Mouse (Mus musculus) hindbrain, embryonic 10.5 days (tissue): ENCODE results near the gene Trim5. TPM values are rescaled to one million over a fixed set of nuclear protein-coding genes. Genes with fewer than 3 reads are reported as not detected.
"Not testable (repeated sequence)": the region's sequence is repeated elsewhere in the genome, so short reads cannot be mapped to it uniquely, and the experiment has no call there.

Source experiments
- DNase-seq: peaks from one replicate; pipeline ENCODE4 v3.0.0-alpha.2; 2017; ENCODE audit warnings: low spot score
- H3K27ac ChIP-seq: fragments of 300-500 bp; sonication (generic); 2 replicates; pipeline ENCODE4 v1.5.1; 2016; ENCODE audit warnings: mild to moderate bottlenecking, moderate library complexity
- H3K27me3 ChIP-seq: fragments of 300-500 bp; sonication (generic); 2 replicates; pipeline ENCODE4 v1.6.1; 2016; ENCODE audit warnings: mild to moderate bottlenecking; ENCODE audit not compliant: poor library complexity, insufficient read depth, severe bottlenecking
- H3K36me3 ChIP-seq: fragments of 300-500 bp; sonication (generic); 2 replicates; pipeline ENCODE4 v1.6.1; 2016; ENCODE audit warnings: mild to moderate bottlenecking, moderate library complexity
- H3K4me1 ChIP-seq: fragments of 300-500 bp; sonication (generic); replicated peaks from 2 replicates; pipeline ENCODE4 v1.6.1; 2016; ENCODE audit warnings: mild to moderate bottlenecking
- H3K4me3 ChIP-seq: fragments of 300-500 bp; sonication (generic); 2 replicates; pipeline ENCODE4 v1.5.1; 2016; ENCODE audit warnings: mild to moderate bottlenecking, moderate library complexity
- H3K9me3 ChIP-seq: fragments of 300-500 bp; sonication (generic); 2 replicates; pipeline ENCODE4 v1.6.1; 2016; ENCODE audit warnings: mild to moderate bottlenecking, moderate library complexity
- WGBS: fragments of 180-500 bp; shearing (Covaris S2); methylation state at CpG from one replicate; pipeline ENCODE4 v1.1.7; 2016; 5-methylcytosine and 5-hydroxymethylcytosine counted together
- polyA plus RNA-seq: library from polyadenylated mRNA; unstranded; fragments of >200 nt; fragmentation: Nextera tagmentation; extraction: Ambion mirVana; gene quantifications from 2 replicates; pipeline ENCODE4 v1.2.1, GENCODE M21; 2016

Trim5 gene
- polyA plus RNA-seq = 0.13 TPM in 1 of 2 replicates, not detected in the other

DNA sequence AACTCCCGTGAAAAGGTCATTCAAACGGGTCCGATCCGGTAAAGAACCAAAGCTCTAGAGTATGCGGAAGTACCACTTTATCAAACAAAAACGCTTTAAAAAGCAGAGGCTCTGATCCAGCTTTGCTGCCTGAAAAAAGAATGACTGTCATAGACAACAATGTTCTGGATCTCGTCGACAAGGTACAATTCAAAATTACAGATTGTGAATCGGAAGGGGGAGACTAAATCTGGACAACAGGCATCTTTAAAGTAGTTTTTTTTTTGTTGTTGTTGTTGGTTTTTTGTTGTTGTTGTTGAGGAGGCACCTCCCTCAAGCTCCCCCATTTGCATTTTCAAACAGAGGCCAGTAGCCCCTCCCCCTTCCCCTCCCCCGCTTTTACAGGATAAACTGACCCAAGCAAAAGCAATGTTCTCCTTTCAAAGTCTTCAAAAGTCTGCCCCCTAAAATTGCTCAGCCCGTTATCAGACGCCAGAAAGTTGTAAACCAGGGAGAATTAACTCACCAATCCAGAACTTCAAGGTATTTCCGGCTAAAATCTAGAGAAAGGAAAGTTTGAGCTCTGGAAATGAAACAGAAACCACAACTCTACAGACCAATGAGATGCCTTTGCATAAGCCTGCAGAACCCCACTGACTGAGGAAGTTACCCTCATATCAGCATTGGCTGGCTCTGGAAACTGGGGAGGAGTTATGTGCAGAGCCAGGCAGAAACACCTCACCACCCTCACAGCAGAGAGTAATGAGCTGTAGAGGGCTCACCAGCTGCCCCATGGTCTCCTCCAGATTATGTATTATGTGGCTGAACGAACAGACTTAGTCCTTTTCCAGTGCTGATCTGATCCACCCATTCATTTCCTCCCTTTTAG lies at the start of gene Trim5:
Trim5 (minus strand) TSS at position 519 of the 868 bp plus-strand sequence.
- H3K9me3 ChIP-seq, H3K4me3 ChIP-seq, H3K27me3 ChIP-seq, H3K4me1 ChIP-seq, H3K36me3 ChIP-seq, DNase-seq, H3K27ac ChIP-seq: not testable (repeated sequence)
- 39% methylated on average over 14 of the region's 14 CpGs for WGBS

DNA sequence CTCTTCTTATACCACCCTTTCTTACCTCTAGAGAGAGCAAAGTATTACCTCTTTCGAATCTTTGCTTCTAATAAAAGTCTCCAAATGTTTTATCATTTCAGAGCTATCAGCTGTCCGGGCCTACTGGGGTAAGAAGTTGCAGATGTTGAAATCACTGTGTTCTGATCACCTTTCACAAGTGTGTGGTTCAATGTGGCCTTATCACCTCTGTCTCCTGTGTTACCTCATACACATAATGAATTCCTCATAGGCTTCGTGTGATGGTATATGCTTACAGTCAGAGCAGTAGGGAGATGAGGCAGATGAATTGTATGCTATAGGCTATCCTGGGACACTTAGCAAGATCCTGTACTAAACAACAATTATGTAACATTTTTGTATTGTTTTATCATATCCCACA lies 47.7 kb upstream of the Trim5 start:
- H3K36me3 ChIP-seq = not testable (repeated sequence)
- WGBS = 90% methylated on average over 3 of the region's 3 CpGs

GRCm38 (mm10) chr7:104329171-104329570 lies 41.3 kb upstream of the Trim5 start, which contains the start of gene Trim34b:
Trim34b (plus strand) TSS chr7:104329471.
- not testable (repeated sequence) for DNase-seq, H3K27ac ChIP-seq, H3K4me1 ChIP-seq, H3K9me3 ChIP-seq, H3K36me3 ChIP-seq, H3K4me3 ChIP-seq, H3K27me3 ChIP-seq
- WGBS = 88% methylated on average over 2 of the region's 2 CpGs

More for the DNA sequence above, 47.7 kb upstream of the Trim5 start:
- H3K27me3 ChIP-seq, H3K4me3 ChIP-seq, H3K4me1 ChIP-seq, H3K9me3 ChIP-seq, H3K27ac ChIP-seq, DNase-seq: not testable (repeated sequence)

DNA sequence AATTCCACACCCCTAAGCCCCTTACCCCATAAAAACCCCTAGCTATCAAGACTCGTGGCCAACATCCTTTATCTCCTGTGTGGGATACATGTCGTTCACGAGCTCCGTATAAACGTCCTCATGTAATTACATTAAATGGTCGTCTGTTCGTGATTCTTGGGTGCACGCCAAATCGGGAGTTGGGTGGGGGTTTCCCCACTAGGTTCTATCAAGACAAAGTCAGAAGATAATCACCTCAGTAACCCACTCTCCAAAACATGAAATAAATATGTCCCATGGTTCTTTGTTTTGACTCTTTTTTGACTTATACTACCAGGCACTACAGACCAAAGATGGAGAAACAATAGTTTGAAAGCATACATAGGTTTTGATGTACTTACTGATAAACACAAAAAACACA lies 34.1 kb upstream of the Trim5 start:
- no peak overlapping the region for H3K4me3 ChIP-seq
- no peak overlapping the region for H3K27ac ChIP-seq
- no peaks in the 10 kb centered on the region for H3K27me3 ChIP-seq
- 90% methylated on average over 9 of the region's 9 CpGs for WGBS
- H3K4me1 ChIP-seq = no peaks in the 10 kb centered on the region
- DNase-seq = no peak
- no peaks in the 10 kb centered on the region for H3K9me3 ChIP-seq
- no peaks in the 10 kb centered on the region for H3K36me3 ChIP-seq

- H3K9me3 ChIP-seq, H3K27ac ChIP-seq, DNase-seq, H3K36me3 ChIP-seq, H3K27me3 ChIP-seq, H3K4me1 ChIP-seq: not testable (repeated sequence)
- 38% methylated on average over 4 of the region's 4 CpGs for WGBS
- H3K4me3 ChIP-seq = peak within 1 kb of the TSS; percentile 37
These were observed 27.6 kb upstream of the Trim5 start, which contains the start of gene Trim12a for GRCm38 (mm10) chr7:104315369-104316080. Trim12a (minus strand) TSS chr7:104315466.

- H3K4me1 ChIP-seq = no peaks in the 10 kb centered on the region
- peak overlapping the region; percentile 37 for H3K4me3 ChIP-seq
- WGBS = 17% methylated on average over 15 of the region's 15 CpGs
- peak; percentile 4 for DNase-seq
- no peak overlapping the region for H3K27ac ChIP-seq
- H3K36me3 ChIP-seq = no peaks in the 10 kb centered on the region
- H3K27me3 ChIP-seq = no peaks in the 10 kb centered on the region
- H3K9me3 ChIP-seq = no peaks in the 10 kb centered on the region
These were observed 27.0 kb upstream of the Trim5 start for GRCm38 (mm10) chr7:104314796-104315353.

GRCm38 (mm10) chr7:104291638-104292400 lies 3.9 kb upstream of the Trim5 start:
- WGBS = 88% methylated on average over 5 of the region's 5 CpGs
- H3K36me3 ChIP-seq = no peaks in the 10 kb centered on the region

DNA sequence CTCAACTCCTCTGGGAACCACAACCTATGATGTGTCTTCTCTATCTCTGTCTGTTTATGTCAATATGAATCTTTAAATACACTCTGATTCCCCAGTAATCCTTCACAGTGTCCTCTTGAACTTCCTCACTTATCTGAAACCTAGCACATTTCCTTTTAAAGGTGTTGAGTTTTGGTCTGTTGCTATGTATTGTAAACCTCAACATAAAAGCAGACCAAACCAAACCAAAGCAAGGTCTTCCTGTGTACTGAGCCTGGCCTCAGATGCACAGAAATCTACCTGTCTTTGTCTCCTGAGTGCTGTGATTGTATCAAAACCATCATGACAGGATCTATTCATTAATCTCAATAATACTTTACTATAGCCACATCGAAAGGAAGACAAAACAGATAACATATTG lies 2.7 kb upstream of the Trim5 start:
- no peaks in the 10 kb centered on the region for H3K9me3 ChIP-seq
- WGBS = 92% methylated on average over 1 of the region's 1 CpGs
- DNase-seq = no peak
- no peaks in the 10 kb centered on the region for H3K36me3 ChIP-seq
- H3K27ac ChIP-seq = no peak overlapping the region
- H3K4me3 ChIP-seq = no peak overlapping the region
- H3K27me3 ChIP-seq = no peaks in the 10 kb centered on the region
- H3K4me1 ChIP-seq = no peaks in the 10 kb centered on the region

More at GRCm38 (mm10) chr7:104291638-104292400, 3.9 kb upstream of the Trim5 start:
- Histone ChIP-seq H3K4me1 (no peaks in the 10 kb centered on the region), H3K27me3 (no peaks in the 10 kb centered on the region), H3K27ac (no peak overlapping the region), H3K4me3 (no peak overlapping the region), H3K9me3 (no peaks in the 10 kb centered on the region)
- DNase-seq = no peak

DNA sequence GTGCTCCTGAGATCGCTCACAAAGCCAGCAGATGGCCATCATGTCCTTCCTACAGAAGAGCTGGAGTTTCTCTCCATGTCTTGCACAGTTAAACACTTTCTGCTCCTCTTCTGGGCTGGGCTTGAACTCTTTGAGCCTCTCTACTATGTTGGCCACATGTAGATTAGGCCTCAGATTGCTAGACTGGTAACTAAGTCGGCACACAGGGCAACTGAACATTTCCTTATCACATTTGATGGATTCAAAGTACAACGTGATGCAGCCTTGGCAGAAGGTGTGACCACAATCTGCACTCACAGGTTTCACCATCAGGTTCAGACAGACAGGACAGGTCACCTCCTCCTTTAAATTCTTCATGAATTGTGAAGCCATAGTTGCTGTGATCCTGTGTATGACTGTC lies 8.5 kb downstream of the Trim5 start:
- not testable (repeated sequence) for H3K4me3 ChIP-seq, H3K27me3 ChIP-seq, DNase-seq, H3K36me3 ChIP-seq, H3K9me3 ChIP-seq, H3K4me1 ChIP-seq, H3K27ac ChIP-seq
- WGBS = 88% methylated on average over 3 of the region's 3 CpGs

DNA sequence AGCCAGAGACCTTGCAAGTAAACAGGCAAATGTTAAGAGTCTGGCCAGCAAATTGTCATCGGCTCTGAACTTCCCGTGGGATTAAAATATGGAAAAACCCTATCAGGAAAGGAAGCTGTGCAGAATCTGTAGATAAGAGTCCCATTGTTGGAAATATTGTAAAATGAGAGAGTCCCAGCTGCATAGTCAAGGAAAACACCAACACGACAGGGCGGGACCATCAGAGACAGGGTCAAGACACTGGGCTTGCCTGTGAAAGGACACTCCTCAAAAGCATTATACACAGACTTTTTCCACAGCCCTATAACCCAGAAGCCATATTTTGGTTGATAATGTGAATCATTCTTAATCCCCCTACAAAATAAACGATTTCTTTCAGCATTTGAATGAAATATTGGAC lies 22.6 kb downstream of the Trim5 start:
- H3K9me3 ChIP-seq, H3K27ac ChIP-seq, H3K27me3 ChIP-seq, H3K4me1 ChIP-seq, DNase-seq, H3K36me3 ChIP-seq, H3K4me3 ChIP-seq: not testable (repeated sequence)
- WGBS = 93% methylated on average over 5 of the region's 5 CpGs

DNA sequence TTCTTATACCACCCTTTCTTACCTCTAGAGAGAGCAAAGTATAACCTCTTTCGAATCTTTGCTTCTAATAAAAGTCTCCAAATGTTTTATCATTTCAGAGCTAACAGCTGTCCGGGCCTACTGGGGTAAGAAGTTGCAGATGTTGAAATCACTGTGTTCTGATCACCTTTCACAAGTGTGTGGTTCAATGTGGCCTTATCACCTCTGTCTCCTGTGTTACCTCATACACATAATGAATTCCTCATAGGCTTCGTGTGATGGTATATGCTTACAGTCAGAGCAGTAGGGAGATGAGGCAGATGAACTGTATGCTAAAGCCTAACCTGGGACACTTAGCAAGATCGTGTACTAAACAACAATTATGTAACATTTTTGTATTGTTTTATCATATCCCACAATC lies 27.5 kb downstream of the Trim5 start:
- DNase-seq, H3K36me3 ChIP-seq, H3K4me3 ChIP-seq, H3K4me1 ChIP-seq, H3K27me3 ChIP-seq, H3K27ac ChIP-seq, H3K9me3 ChIP-seq: not testable (repeated sequence)
- WGBS = 89% methylated on average over 4 of the region's 4 CpGs
